Mouse (Mus musculus) CD8-positive naive resting alpha-beta T cell, adult 2 months (primary cell): Measurements from ENCODE around the gene Slc10a1.

Source experiments
- DNase-seq, 2 experiments: peaks; one replicate each; pipeline ENCODE4 v3.0.0; 2022; ENCODE audit warnings: low read depth in 2 of 2, low spot score in 2 of 2

Slc10a1 gene

DNA sequence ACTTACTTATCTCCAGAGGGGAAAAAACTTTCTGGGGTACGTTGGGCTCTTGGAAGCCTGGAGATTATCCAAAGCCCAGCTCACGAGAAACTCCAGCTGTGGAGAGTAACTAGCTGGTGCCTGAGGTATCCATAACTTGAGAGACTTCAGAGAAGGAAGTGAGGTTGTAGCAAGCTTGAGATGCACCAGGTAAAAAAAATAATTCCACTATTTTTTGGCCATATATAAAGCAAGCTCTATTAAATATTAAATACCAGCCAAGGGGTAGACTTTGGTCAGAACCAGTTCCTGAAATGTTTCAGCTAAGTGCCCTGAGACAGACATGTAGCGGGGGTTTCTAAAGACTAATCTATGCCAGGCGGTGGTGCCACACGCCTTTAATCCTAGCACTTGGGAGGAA, at the start of gene Slc10a1:
Gene Slc10a1, minus strand, starts transcription at position 101 of the 400 bp plus-strand sequence.
- no peak for DNase-seq

GRCm38 (mm10) chr12:81017624-81018023, 49.1 kb upstream of the Slc10a1 start:
- DNase-seq: no peak

DNA sequence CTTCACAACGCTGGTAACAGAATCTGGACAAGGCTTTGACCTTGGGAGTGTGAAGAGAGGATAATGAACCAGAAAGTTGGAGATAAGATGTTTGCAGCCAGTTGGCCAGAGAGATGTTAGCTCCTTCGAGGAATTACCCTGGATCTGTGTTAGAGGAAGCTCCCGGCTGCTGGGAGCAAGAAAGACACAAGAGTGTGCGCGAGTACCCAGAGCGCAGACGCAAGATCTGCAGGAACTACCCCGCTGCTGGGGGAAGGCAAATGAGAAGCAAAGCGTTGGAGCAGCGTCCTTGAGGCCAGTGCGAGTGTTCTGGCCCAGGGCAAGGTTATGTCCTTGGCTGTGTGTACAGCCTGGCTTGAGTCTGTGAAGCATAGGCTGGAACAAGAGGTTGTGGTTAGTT, 45.0 kb upstream of the Slc10a1 start:
- DNase-seq: no peak

DNA sequence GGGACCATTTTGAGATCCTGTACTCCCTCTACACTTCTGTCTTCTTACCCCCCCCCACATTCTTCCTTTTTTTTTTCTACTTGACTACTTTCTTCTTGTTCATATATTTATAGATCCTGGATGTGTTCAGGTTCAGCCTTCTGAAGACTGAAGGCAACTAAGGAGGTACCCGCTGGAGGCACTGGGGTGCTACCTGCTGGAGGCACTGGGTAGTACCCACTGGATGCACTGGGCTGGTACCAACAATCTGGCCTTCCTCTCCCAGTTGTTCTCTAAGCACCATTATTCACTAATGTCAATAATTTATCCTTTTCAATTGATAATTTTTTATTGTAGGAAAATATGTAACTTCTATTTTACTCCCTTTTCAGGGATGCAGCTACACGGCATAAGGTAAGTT, 43.5 kb upstream of the Slc10a1 start:
- no peak for DNase-seq

DNA sequence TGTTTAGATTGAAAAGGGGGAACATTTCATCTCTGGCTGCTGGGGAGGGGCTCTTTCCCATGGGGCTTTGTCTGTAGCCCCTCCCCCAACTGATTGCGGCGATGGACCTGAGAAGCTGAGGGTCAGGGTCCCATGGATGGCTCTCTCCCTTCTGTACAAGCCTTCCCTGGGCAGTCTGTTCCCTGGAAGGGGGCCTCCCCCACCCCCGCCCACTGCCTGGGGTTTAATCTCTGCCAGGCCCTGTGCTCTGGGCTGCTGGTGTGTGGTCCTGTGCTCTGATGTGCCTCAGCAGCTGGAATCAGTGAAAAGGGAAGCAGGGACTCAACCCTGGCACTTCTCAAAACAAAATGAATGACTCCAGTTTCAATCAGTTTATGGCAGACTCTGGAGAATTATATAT, 41.3 kb upstream of the Slc10a1 start:
- no peak for DNase-seq

DNA sequence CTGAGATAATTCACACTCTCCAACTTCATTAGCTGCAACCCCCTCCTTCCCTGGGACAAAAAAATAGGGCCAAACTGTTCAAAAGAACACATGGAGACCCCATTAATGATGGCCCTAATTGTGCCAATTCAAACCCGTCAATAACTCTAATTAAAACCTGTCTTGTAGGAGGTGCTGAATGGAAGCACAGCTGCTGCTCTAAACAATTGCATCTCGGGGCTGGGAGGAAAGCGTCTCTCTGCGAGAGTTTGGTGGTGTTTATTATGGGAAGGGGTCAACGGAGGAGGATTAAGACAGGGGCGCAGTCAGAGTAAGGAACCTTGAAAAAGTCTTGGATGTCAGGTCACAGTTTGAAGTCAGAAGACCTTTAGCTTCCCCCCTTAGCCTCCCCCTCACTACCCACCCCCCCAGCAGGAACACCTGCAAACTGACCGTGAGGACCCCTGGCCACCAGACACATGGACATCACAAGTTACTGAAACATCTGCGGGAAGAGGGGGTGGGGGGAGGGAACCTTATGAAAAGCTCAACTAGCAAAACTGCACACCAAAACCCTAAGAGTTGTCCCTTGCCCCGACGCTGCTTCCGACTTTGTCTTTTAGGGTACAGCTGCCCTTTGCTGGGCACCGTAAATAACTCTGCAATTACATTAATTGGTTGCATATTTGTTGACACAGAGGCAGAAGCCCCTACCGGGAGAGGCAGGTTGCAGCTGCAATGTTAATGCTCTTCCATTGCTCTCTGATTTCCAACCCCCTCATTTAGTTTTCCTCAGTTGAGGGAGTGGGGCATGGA, 34.5 kb upstream of the Slc10a1 start:
- DNase-seq: no peak

GRCm38 (mm10) chr12:81000924-81001323, 32.4 kb upstream of the Slc10a1 start:
- DNase-seq: no peak

DNA sequence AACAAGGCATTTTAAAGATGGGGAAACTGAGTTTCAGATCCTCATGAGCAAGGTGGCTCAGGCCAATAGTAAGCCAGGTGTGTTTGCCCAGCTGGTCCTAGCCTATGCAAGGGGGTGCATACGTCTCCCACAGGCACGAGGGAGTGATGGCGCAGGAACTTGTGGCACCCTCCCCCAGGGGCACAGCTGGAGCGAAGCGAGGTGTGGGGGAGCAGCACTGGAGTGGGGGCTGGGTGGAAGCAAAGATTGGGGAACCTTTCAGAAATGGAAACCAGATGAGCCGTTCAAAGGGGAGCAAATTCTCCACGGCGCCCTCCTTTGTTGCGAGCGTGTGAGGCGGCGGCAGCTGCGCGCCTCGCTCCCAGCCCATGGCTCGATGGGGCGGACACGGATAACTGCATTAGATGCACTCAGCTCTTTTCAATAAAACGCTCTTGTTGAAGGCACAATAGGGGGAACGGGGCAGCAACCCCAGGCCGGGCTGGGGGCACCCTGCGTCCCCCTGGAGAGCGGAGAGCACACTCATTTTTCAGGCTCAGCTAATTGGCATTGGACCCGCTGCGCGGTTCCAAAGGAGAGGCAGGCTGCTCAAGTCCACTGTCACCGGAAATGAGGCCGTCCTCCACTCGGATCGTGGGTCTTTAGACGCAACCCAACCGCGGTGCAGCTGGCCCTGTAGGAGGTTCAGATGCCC, 30.2 kb upstream of the Slc10a1 start:
- no peak for DNase-seq

GRCm38 (mm10) chr12:80997652-80998051, 29.1 kb upstream of the Slc10a1 start:
- DNase-seq: no peak

DNA sequence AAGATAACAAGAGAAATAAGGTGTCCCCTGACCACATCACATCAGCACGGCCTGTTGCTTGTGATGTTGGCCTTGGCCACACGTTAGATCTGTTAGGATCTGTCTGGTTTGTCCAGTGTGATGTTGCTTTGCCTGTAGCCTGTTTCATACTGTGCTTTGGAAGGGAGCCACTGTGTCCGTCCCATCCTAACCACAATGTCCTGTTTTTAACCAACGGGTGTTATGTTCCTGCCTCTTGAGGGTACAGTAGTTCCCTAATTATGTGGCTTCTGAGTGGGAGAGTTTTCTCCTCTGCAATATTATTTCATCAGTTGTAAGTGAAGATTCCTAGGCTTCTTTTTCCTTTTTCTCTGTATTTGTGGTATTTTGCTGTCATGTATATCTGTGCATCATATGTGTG, 26.8 kb upstream of the Slc10a1 start:
- DNase-seq: no peak

DNA sequence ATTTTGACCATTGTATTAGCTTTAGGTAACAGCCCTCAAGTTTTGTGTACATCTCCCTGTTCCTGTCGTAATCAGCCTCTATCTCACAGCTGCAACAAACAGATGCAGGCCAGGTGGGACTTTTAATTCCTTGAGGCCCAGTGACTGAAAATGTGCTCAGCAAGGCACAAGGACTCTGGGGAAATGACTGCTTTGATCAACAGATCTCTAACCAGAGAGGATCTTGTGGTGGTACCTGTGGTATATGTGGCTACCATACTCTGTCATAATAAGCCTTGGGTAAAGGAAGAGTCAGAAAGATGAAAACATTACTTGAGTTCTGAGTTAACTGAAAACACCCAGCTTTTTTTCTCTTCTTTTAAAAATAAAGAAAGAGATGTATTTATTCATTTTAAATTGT, 25.3 kb upstream of the Slc10a1 start:
- no peak for DNase-seq

GRCm38 (mm10) chr12:80992540-80993122, 24.1 kb upstream of the Slc10a1 start:
- DNase-seq: no peak

DNA sequence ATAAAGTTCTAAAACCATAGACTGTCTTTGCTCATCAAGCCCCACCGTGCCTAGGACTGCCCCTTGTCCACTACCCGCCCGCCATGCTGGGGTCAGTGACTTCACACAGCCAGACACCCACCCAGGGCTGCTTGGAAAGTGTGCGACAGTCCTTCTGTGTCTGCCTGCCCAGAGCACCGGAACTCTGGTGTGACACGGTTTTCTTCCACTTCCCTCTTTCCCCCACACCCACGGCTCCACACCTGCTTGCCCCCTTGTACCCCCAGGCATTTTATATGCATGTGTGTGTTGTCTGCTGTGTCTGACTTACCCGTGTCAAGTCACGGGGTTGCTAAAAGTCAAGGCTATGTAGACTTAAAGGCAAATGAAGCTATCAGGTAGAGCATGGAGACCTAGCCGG, 23.3 kb upstream of the Slc10a1 start:
- DNase-seq: no peak

DNA sequence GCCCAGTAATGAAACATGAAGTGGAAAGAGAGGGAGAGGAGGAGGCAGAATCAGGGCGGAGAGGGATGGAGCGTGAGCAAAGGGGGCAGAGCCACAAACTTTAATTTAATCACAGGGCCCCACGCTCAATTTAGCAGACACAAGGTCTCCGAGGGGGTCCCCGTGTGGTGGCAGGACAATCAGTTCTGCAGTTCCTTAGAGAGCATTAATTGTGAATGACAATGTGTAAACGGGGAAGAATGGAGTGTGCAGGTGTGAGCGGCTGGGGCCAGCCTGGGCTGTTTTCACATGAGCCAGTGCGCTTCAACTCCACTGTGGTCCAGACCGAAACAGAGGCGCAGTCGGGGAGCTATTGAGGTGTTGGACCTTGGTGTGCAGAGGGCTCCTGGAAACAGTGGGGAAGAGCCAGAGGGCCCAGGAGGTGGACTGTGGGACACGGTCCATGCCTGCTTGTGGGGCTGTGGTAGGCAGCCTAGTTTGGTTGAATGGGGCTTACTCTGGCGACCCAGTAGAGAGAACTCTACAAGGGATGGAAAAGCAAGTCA, 22.5 kb upstream of the Slc10a1 start:
- DNase-seq: no peak

DNA sequence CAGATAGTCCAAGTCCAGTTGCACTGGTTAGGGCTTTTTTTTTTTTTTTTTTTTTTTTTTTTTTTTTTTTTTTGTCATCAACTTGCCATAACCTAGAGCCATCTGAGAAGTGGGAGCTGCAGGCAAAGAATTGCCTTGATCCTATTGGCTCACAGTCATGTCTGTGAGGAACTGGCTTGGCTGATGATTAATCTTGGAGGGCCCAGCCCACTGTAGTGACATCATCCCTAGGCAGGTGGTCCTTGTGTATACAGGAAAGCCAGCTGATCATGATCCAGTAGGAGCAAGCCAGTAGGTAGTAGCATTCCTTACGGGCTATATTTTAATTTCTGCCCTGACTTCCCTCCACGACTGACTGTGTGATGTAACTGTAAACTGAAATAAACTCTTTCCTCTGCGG, 19.8 kb upstream of the Slc10a1 start:
- DNase-seq: no peak

DNA sequence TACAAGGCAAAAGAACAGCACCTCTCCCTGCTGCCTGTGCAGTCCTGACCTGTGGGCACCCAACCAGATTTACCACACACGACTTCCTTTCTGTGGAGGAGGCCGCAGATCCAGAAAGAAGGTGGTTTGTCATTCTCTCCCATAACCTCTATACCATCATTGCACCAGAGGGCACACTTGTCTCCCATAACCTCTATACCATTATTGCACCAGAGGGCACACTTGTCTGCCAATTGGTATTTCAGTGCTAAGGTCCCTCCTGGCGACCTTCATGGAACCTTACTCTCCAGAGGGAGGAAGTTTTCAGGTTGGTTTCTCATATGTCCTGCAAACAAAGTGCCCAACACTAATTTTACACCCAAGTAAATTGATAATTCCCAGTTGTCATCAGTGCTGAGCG, 18.1 kb upstream of the Slc10a1 start:
- DNase-seq: no peak

DNA sequence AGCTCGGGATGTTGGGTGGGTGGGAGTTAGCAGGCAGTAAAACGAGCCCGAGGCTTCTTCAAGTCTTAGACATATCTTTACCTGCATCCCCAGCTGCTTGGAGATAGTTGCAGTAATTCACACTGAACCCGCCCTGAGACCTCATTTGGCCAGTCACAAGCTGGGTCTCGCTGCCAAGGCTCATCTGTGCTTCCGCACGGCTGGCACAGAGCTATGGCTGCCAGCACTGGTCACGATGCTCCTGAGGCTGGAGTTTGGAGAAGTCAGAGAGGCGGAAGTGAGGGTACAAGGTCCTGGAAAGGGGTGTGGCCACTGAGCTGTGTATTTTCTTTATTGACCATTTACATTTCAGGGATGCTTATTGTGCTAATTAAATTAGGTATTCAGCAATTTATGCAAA, 15.2 kb upstream of the Slc10a1 start:
- no peak for DNase-seq

DNA sequence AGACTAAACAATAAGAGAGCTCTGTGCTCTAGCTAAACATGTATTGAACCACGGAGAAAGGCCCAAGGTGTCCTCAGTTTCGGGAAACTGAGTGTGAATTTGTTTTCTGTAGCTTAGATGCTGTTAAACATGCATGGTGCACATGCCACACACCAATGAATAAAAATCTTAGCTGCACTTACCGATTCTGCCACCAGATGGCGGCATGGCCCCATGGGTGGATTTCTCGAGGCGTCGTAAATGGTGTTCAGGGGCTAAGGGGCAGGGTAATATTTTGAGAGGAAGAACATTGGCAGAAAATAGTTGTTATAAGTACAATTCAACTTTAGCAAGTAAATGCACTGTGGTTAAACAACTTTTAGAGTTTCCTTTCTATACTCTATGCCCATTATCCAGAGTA, 13.8 kb upstream of the Slc10a1 start:
- peak; percentile 47 to 64 for DNase-seq

GRCm38 (mm10) chr12:80975939-80976671, 7.6 kb upstream of the Slc10a1 start:
- DNase-seq: no peak

DNA sequence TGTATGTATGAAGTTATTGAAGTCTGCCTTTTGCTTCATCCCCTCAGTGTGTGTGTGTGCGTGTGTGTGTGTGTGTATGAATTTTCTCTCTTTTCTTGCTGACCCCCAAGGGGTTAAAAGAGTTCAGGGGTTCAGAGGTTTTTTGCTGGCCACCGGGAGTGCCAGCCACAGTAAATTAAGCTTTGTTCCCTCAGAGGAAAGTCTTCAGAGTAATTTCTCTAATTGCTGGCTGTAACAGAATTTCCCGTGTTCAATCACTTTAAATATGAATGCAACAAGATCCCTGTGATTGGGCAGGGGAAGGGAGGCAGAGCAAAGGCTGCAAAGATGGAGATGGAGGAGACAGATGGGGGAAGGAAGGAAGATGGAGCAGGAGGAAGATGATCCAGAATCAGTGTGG, 3.3 kb upstream of the Slc10a1 start:
- DNase-seq: no peak

DNA sequence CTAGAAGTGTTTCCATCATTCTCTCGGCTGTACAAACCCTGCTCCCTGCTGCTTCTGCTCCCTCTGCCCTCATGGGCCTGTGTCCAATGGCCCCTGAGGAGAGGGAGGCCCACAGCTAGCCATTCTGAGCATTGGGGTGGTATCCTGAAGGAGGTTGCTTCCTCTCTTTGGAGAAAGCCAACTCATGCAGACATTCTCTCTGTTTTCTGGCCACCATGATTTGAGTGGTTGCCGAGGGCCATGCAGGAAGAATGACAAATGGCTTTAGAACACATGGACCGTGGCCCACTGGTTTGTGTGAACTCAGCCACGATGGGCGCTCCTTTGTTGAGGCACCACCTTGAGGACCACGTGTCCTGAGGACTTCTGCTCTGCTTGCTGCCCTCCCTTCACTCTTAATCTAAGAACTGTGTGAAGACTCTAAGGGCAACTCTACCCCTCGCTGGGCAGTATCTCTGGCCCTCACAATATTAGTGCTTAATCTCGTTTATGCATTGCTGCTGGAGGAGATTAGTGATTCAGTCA, 1.7 kb upstream of the Slc10a1 start:
- DNase-seq: no peak
